ENCODE assay signal across 25 mouse cellular contexts in genomic region chr7:102349236-102349635, GRCm38 (mm10).
DNase-seq lines count a peak whose midpoint lies in the region; ATAC-seq and TF ChIP-seq lines count a peak whose summit lies in the region.
"Had no signal": no experiment of that assay in that cellular context is flagged by ENCODE, and none has a peak within 500 bp of the region (broad histone marks: within the 10 kb centered on the region; RNA-seq: fewer than 3 reads in every experiment).

No protein-coding gene starts in this region.

- peak; percentile 63 for DNase-seq in heart, adult 11 months
- no peak for DNase-seq in heart, postnatal 4 days
- DNase-seq in kidney, adult 9 months, result peak; percentile 44
- peak; percentile 23 for DNase-seq in adipocyte (ENCODE audit: low spot score)
- no peak for DNase-seq in embryo, embryonic 10 days (ENCODE audit: low spot score)
- DNase-seq: adrenal gland, adult 8-10 months; adrenal gland, postnatal 36 days; cerebellum, adult 11 months; cerebellum, adult 8-10 months; cerebellum, postnatal 14 days; gastrocnemius, postnatal 36 days; heart, adult 2 months; heart, postnatal 14 days had no signal

- H3K9me3 ChIP-seq in kidney, embryonic 16.5 days (ENCODE audit: low read length), result no peaks in the 10 kb centered on the region
- H3K9me3 ChIP-seq: embryonic facial prominence, embryonic 13.5 days; forebrain, embryonic 10.5 days; heart, embryonic 15.5 days; hindbrain, embryonic 10.5 days had no signal

- no peak for TF ChIP-seq POLR2A in embryonic fibroblast, embryonic 13.5 days (IDR thresholded peaks at IDR 0.05; ENCODE audit: low read depth, low read length)

- H3K27me3 ChIP-seq in kidney, embryonic 16.5 days (ENCODE audit: insufficient read depth, low read length), result no peaks in the 10 kb centered on the region
- H3K27me3 ChIP-seq: CH12.LX; embryonic facial prominence, embryonic 13.5 days; heart, embryonic 15.5 days; Patski had no signal

- WGBS in kidney, embryonic 16.5 days, result 71% methylated on average over 5 of the region's 5 CpGs

- no peaks in the 10 kb centered on the region for H3K4me1 ChIP-seq in kidney, embryonic 16.5 days (ENCODE audit: insufficient read depth, low read length)
- H3K4me1 ChIP-seq in embryonic fibroblast, embryonic 13.5 days (ENCODE audit: control insufficient read depth, insufficient read depth, low read length), result peaks cover 3% of the 10 kb centered on the region; the same call in 1 of the 2 replicates
- H3K4me1 ChIP-seq: heart, embryonic 15.5 days had no signal

- no peak overlapping the region for H3K4me3 ChIP-seq in kidney, embryonic 16.5 days (ENCODE audit: low read length)
- no peak overlapping the region for H3K4me3 ChIP-seq in embryonic fibroblast, embryonic 13.5 days (ENCODE audit: insufficient read depth, low read length)
- H3K4me3 ChIP-seq: embryonic facial prominence, embryonic 13.5 days; erythroblast, embryonic 14.5 days; forebrain, embryonic 10.5 days; heart, adult 2 months; heart, embryonic 15.5 days; hindbrain, embryonic 10.5 days had no signal

- no peak overlapping the region for H3K4me2 ChIP-seq in kidney, embryonic 16.5 days (replicated peaks; ENCODE audit: low read depth, low read length)
- H3K4me2 ChIP-seq: embryonic facial prominence, embryonic 13.5 days; heart, embryonic 11.5 days; heart, embryonic 15.5 days; hindbrain, embryonic 14.5 days had no signal

- no peaks in the 10 kb centered on the region for H3K36me3 ChIP-seq in kidney, embryonic 16.5 days (ENCODE audit: insufficient read depth, low read length)
- H3K36me3 ChIP-seq: embryonic facial prominence, embryonic 13.5 days; forebrain, embryonic 10.5 days; heart, embryonic 15.5 days; hindbrain, embryonic 10.5 days had no signal

- no peak for ATAC-seq in kidney, embryonic 16.5 days (ENCODE audit: low FRiP score, low TSS enrichment)
- ATAC-seq: forebrain, embryonic 14.5 days; Patski had no signal

- H3K9ac ChIP-seq in kidney, embryonic 16.5 days (replicated peaks; ENCODE audit: low read length), result no peak overlapping the region
- H3K9ac ChIP-seq: embryonic facial prominence, embryonic 13.5 days; heart, embryonic 15.5 days; hindbrain, embryonic 14.5 days had no signal

- H3K27ac ChIP-seq in kidney, embryonic 16.5 days (ENCODE audit: low read length), result no peak overlapping the region
- peak overlapping the region; percentile 11; the same call in 1 of the 2 replicates for H3K27ac ChIP-seq in embryonic fibroblast, embryonic 13.5 days (ENCODE audit: insufficient read depth, low read length)
- H3K27ac ChIP-seq: embryonic facial prominence, embryonic 13.5 days; forebrain, embryonic 10.5 days; heart, adult 2 months; heart, embryonic 15.5 days; hindbrain, embryonic 10.5 days; hindbrain, embryonic 14.5 days had no signal

- no peak for TF ChIP-seq CTCF in embryonic fibroblast, embryonic 13.5 days (IDR thresholded peaks at IDR 0.05; ENCODE audit: borderline replicate concordance, insufficient read depth, low read length)

Comparison
In these comparisons a context has a peak if more than half of its experiments do, and no peak if none do; other contexts are left out.
1. DNase-seq: peak in heart, adult 11 months (single experiment), kidney, adult 9 months (single experiment) and adipocyte (single experiment); none in heart, postnatal 4 days (single experiment) and embryo, embryonic 10 days (single experiment).